Mouse (Mus musculus) ES-Bruce4 (cell line): ENCODE measurements around the gene 4933411K16Rik.

ENCODE experiments used
- CTCF ChIP-seq: IDR thresholded peaks from one replicate; pipeline ENCODE4 v1.8.1; 2011; ENCODE audit warnings: low read depth, low read length
- POLR2A ChIP-seq: IDR thresholded peaks from one replicate; pipeline ENCODE4 v1.8.1; 2011; ENCODE audit warnings: low read length; ENCODE audit not compliant: insufficient read depth

- TF ChIP-seq CTCF (peak; percentile 88), POLR2A (no peak)
These were observed 16.4 kb upstream of the 4933411K16Rik start, which contains the start of gene Ankrd2 for GRCm38 (mm10) chr19:42035456-42036248.
